Mouse (Mus musculus) hindbrain, embryonic 12.5 days (tissue): ENCODE measurements around the gene Rpl9-ps6. TPM values are rescaled to one million over a fixed set of nuclear protein-coding genes. Genes with fewer than 3 reads are reported as not detected.

Experiments used
- ATAC-seq: fragments of 200-750 bp; cut with Nextera tagmentation; 2 replicates; pipeline ENCODE4 v1.8.0; 2017; ENCODE audit warnings: moderate TSS enrichment; ENCODE audit not compliant: low FRiP score
- H3K27ac ChIP-seq: fragments of 300-500 bp; sonication (generic); 2 replicates; pipeline ENCODE4 v1.5.1; 2016; ENCODE audit warnings: mild to moderate bottlenecking
- H3K27me3 ChIP-seq: fragments of 300-500 bp; sonication (generic); 2 replicates; pipeline ENCODE4 v1.6.1; 2016; ENCODE audit warnings: mild to moderate bottlenecking
- H3K36me3 ChIP-seq: fragments of 300-500 bp; sonication (generic); 2 replicates; pipeline ENCODE4 v1.6.1; 2016; ENCODE audit warnings: mild to moderate bottlenecking
- H3K4me1 ChIP-seq: fragments of 300-500 bp; sonication (generic); 2 replicates; pipeline ENCODE4 v1.6.1; 2016
- H3K4me2 ChIP-seq: fragments of 300-500 bp; sonication (generic); replicated peaks from 2 replicates; pipeline ENCODE4 v1.6.1; 2016; ENCODE audit warnings: mild to moderate bottlenecking
- H3K4me3 ChIP-seq: fragments of 300-500 bp; sonication (generic); 2 replicates; pipeline ENCODE4 v1.5.1; 2016; ENCODE audit warnings: mild to moderate bottlenecking
- H3K9ac ChIP-seq: fragments of 300-500 bp; sonication (generic); 2 replicates; pipeline ENCODE4 v1.6.1; 2016; ENCODE audit warnings: mild to moderate bottlenecking, moderate library complexity
- H3K9me3 ChIP-seq: fragments of 300-500 bp; sonication (generic); replicated peaks from 2 replicates; pipeline ENCODE4 v1.6.1; 2016; ENCODE audit warnings: mild to moderate bottlenecking
- WGBS: fragments of 180-500 bp; shearing (Covaris S2); methylation state at CpG from one replicate; pipeline ENCODE4 v1.1.7; 2016; 5-methylcytosine and 5-hydroxymethylcytosine counted together
- polyA plus RNA-seq: library from polyadenylated mRNA; unstranded; fragments of >200 nt; fragmentation: Nextera tagmentation; extraction: Ambion mirVana; gene quantifications from 2 replicates; pipeline ENCODE4 v1.2.1, GENCODE M21; 2016

Gene Rpl9-ps6
- polyA plus RNA-seq: 64.5 and 71.5 TPM in 2 replicates

DNA sequence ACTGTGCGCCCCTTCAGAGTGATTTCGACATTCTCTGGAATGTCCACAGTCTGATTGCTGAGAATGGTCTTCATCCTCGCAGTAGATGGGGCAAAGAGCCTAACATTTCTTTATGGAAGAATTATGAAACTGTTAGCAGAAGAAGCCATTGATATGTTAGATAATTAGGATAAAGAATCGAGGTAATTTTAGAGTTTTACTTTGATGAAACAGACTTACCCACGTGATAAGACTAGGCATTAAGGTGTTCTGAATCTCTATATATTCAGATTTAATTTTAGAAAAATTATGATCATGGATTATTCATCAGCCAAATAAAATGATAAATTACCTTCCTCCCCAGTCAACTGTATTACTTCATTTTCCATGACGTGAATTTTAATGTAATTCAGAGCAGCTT is at the start of gene Rpl9-ps6:
Gene Rpl9-ps6, minus strand, starts transcription at position 101 of the 400 bp plus-strand sequence.
- ATAC-seq: no peak
- no peak within 1 kb of the TSS for H3K9ac ChIP-seq
- H3K27me3 ChIP-seq: no peaks in the 10 kb centered on the region
- H3K4me2 ChIP-seq: no peak within 1 kb of the TSS
- 85% methylated on average over 6 of the region's 6 CpGs for WGBS
- no peaks in the 10 kb centered on the region for H3K36me3 ChIP-seq
- no peaks in the 10 kb centered on the region for H3K4me1 ChIP-seq
- H3K9me3 ChIP-seq: no peaks in the 10 kb centered on the region
- no peak within 1 kb of the TSS for H3K4me3 ChIP-seq
- no peak within 1 kb of the TSS for H3K27ac ChIP-seq

DNA sequence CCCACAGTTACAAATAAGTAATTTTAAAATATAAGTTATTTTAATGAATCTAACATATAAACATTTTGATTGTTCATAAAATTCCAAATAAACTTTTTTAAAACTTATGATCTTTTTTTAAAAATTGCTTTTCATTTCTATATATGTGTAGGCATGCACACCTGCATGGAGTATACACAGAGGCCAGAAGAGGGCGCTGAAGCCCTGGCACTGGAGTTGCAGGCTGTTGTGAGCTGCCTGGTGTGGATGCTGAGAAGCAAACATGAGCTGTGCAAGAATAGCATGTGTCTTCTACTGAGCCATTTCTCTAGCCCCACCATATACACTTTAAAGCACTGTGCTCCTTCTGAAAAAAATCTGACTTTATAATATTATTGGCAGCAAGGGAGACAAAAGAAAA is 46.1 kb upstream of the Rpl9-ps6 start:
- Histone ChIP-seq H3K4me3 (no peak overlapping the region), H3K27me3 (no peaks in the 10 kb centered on the region), H3K4me2 (no peak overlapping the region), H3K9me3 (peaks cover 5% of the 10 kb centered on the region), H3K4me1 (no peaks in the 10 kb centered on the region), H3K9ac (no peak overlapping the region), H3K36me3 (peaks cover 58% of the 10 kb centered on the region), H3K27ac (no peak overlapping the region)
- 31% methylated on average over 1 of the region's 1 CpGs for WGBS
- no peak for ATAC-seq

DNA sequence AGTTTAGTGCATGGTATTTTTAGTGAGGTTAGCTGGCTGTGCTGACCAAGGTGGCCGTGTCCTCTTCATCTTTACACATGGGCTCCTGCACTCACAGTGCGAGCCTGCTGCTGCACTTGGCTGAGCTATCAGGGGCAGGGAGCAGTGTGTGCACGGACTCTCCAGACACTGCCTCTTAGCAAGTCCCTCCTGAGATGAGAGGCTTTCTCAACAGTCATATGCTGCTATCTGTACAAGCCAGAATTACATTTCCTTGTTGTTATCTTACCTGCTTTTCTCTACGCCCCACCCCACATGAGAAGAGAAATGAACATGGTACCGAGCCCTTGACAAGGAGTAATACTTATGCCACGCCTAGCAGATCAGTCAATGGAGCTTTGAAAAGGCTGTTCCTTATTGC is 44.6 kb upstream of the Rpl9-ps6 start:
- H3K27me3 ChIP-seq: no peaks in the 10 kb centered on the region
- H3K4me1 ChIP-seq: no peaks in the 10 kb centered on the region
- H3K4me2 ChIP-seq: no peak overlapping the region
- ATAC-seq: no peak
- H3K9me3 ChIP-seq: peaks cover 5% of the 10 kb centered on the region
- no peak overlapping the region for H3K4me3 ChIP-seq
- whole genome bisulfite sequencing: 94% methylated on average over 6 of the region's 6 CpGs
- peaks cover 51% of the 10 kb centered on the region for H3K36me3 ChIP-seq
- no peak overlapping the region for H3K27ac ChIP-seq
- H3K9ac ChIP-seq: no peak overlapping the region

DNA sequence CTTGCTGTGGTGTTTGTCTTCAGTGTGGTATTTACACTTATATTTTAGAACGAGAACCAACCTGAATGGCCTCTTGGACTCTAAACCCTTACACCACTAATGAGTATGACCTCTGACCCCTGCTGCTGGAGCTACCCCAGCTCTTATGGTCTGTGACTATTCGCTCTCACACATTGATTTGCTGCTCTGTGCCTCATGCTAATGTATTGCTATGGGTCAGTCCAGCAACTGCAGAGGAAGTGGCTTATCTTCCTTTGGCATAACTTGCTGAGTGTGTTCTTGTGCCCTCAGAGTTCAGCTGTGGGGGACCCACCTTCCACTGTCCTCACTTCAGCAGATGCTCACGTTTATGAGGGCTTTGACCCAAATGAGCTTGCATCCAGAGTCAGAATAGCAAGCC is 43.9 kb upstream of the Rpl9-ps6 start:
- WGBS: 83% methylated on average over 3 of the region's 3 CpGs
- H3K4me1 ChIP-seq: no peaks in the 10 kb centered on the region
- no peak overlapping the region for H3K4me3 ChIP-seq
- peaks cover 48% of the 10 kb centered on the region for H3K36me3 ChIP-seq
- H3K4me2 ChIP-seq: no peak overlapping the region
- peaks cover 5% of the 10 kb centered on the region for H3K9me3 ChIP-seq
- H3K9ac ChIP-seq: no peak overlapping the region
- no peak overlapping the region for H3K27ac ChIP-seq
- ATAC-seq: no peak
- H3K27me3 ChIP-seq: no peaks in the 10 kb centered on the region

DNA sequence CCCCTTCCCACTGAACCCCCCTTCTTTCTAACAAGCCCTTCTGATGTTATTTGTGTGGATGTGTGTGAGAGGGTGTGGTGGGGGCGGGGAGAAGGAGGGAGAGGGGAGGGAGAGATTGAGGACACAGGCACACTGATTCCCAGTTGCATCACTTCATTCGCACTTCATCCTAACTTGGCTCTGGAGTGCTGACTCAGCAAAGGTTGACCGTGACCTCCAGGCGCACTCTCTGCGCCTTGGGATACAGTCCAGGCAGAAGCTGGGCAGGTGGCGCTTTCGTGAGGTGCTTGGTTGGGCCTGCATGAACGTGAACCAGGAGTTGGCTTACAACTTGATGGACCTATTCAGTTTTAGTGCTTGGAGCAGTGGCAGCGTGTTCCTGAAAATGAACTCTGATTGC is 41.1 kb upstream of the Rpl9-ps6 start:
- Histone ChIP-seq H3K4me3 (no peak overlapping the region), H3K9me3 (peaks cover 5% of the 10 kb centered on the region), H3K4me2 (no peak overlapping the region), H3K27me3 (no peaks in the 10 kb centered on the region), H3K4me1 (no peaks in the 10 kb centered on the region), H3K9ac (no peak overlapping the region), H3K36me3 (peaks cover 25% of the 10 kb centered on the region), H3K27ac (no peak overlapping the region)
- 91% methylated on average over 9 of the region's 9 CpGs for WGBS
- ATAC-seq: no peak

DNA sequence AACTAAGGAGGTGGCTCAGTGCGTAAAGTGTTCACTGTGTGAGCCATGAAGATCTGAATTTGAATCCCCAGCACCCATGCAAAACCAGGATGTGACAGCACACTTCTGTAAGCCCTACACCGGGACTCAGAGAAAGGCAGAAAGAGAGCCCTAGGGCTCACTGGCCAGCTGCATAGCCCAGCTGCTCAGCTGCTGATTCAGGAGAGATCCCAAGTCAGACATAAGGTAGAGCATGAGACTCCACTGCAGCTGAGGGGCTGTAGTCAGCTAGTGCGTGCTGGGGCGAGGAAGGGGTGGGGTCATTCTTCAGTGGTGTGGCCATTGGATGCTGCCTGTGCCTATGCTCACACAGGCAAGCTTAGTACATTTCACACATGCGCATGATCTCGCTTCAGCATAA is 40.7 kb upstream of the Rpl9-ps6 start:
- 95% methylated on average over 6 of the region's 6 CpGs for WGBS
- no peaks in the 10 kb centered on the region for H3K27me3 ChIP-seq
- no peak overlapping the region for H3K9ac ChIP-seq

DNA sequence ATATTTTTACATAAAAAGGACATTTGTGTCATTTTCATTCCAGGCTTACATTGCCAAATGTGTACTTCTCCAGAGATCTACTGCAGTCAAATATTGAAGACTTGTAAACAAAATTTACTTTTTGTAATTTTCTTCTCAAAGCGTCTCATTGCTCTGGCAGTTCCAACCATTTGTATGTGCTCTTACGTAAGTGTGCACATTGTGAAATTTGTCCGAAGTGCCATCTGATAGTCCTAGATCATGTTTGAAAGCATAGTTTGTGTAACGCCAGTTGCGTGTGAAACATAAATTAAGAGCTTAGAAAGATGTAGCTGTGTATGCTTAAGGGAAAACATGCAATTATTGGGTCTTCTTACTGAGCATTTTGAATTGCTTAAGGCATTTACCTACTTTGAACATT is 40.1 kb upstream of the Rpl9-ps6 start:
- Histone ChIP-seq H3K36me3 (peaks cover 18% of the 10 kb centered on the region), H3K4me1 (no peaks in the 10 kb centered on the region)
- 94% methylated on average over 5 of the region's 5 CpGs for WGBS

More for the DNA sequence above, 40.7 kb upstream of the Rpl9-ps6 start:
- no peaks in the 10 kb centered on the region for H3K4me1 ChIP-seq
- peaks cover 3% of the 10 kb centered on the region for H3K9me3 ChIP-seq
- ATAC-seq: no peak
- no peak overlapping the region for H3K27ac ChIP-seq
- H3K4me3 ChIP-seq: no peak overlapping the region
- H3K4me2 ChIP-seq: no peak overlapping the region
- peaks cover 21% of the 10 kb centered on the region for H3K36me3 ChIP-seq

DNA sequence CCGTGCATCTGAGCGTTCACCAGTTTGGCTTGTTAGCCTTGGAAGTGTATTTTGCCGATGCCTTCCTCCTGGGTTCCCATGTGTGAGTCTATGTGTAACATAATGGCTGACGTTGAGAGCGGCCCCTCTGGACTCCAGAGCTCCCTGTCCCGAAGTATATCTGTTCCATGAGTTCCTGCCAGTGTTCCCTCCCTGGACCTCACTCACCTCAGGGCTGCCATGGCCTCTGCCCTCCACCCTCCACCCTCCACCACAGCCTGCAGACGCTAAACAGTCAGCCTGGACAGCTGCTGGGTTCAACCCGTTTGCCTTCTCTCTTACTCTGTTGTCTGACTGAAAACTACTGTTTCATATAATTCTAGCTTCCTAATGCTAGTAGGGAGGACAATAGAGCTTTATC is 39.7 kb upstream of the Rpl9-ps6 start:
- H3K27me3 ChIP-seq: no peaks in the 10 kb centered on the region
- no peaks in the 10 kb centered on the region for H3K9me3 ChIP-seq
- WGBS: 87% methylated on average over 8 of the region's 8 CpGs
- no peaks in the 10 kb centered on the region for H3K4me1 ChIP-seq
- H3K4me2 ChIP-seq: no peak overlapping the region
- H3K9ac ChIP-seq: no peak overlapping the region
- no peak overlapping the region for H3K27ac ChIP-seq
- ATAC-seq: no peak
- no peak overlapping the region for H3K4me3 ChIP-seq
- peaks cover 15% of the 10 kb centered on the region for H3K36me3 ChIP-seq

More for the DNA sequence above, 40.1 kb upstream of the Rpl9-ps6 start:
- H3K27me3 ChIP-seq: no peaks in the 10 kb centered on the region
- H3K4me3 ChIP-seq: no peak overlapping the region
- no peak overlapping the region for H3K4me2 ChIP-seq
- H3K9ac ChIP-seq: no peak overlapping the region
- H3K9me3 ChIP-seq: no peaks in the 10 kb centered on the region
- no peak for ATAC-seq
- no peak overlapping the region for H3K27ac ChIP-seq

DNA sequence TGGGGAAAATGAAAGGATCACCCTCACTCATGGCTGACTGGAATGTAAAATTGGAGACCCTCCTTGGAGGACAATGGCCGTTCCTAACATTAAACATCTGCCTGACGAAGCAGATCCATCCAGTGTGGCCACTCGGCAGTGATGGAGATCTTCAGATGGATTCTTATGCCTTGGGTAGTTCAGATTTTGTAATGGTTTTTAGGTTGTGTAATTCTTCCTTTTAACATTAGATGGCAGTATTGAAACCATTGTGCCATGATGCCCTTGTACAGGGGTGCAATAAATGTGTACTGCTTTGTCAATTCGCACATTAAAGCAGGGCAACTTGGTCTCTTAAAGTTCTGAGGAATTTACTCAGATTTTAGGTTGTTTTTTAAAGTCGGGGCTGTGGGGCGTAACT is 35.0 kb upstream of the Rpl9-ps6 start:
- no peak for ATAC-seq
- 88% methylated on average over 6 of the region's 6 CpGs for WGBS
- H3K4me2 ChIP-seq: no peak overlapping the region
- H3K36me3 ChIP-seq: peaks cover 20% of the 10 kb centered on the region
- no peaks in the 10 kb centered on the region for H3K27me3 ChIP-seq
- no peaks in the 10 kb centered on the region for H3K9me3 ChIP-seq
- no peak overlapping the region for H3K9ac ChIP-seq
- no peak overlapping the region for H3K4me3 ChIP-seq
- no peak overlapping the region for H3K27ac ChIP-seq
- no peaks in the 10 kb centered on the region for H3K4me1 ChIP-seq

DNA sequence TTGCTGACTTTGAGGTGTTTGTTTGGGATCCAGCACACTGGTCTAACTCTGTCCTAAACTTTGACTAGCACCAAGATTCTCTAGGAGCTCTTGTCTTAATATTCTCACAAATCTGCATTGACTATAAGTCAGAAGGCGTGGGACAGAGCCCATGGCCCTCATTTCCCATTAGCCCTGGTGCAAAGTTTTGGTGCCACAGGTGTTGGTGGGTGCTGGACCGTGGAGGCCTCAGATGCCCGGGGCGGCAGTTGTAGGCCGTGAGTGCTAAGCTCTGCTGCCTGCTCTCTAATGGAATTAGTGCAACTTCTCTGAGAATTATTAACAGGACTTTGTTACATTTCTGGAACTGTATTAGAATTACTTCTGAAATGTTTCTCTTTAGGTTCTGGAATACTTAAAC is 31.6 kb upstream of the Rpl9-ps6 start:
- Histone ChIP-seq H3K4me2 (no peak overlapping the region), H3K27ac (no peak overlapping the region), H3K9ac (no peak overlapping the region), H3K4me1 (no peaks in the 10 kb centered on the region), H3K36me3 (peaks cover 35% of the 10 kb centered on the region), H3K4me3 (no peak overlapping the region), H3K9me3 (no peaks in the 10 kb centered on the region), H3K27me3 (no peaks in the 10 kb centered on the region)
- WGBS: 96% methylated on average over 5 of the region's 5 CpGs
- ATAC-seq: no peak

DNA sequence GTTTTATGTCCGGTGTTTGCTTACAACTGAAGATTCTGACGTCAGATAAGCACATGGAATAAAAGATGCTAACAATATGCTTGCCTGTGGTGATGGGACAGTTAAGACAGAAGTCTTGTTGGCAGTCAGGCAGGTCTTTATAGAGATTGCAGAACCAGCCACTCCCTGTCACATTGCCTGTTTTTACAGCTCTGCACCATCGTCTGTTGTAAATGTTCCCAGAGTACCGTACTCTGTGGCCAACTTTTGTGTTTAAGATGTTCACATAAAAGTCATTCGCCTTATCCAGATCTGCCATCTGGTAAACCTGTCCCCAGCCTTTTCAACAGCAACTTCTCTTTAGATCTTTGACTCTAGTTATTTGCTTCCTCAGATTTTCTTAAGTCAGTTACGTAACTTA is 31.0 kb upstream of the Rpl9-ps6 start:
- Histone ChIP-seq H3K9me3 (no peaks in the 10 kb centered on the region), H3K9ac (no peak overlapping the region), H3K4me2 (no peak overlapping the region), H3K4me3 (no peak overlapping the region), H3K4me1 (no peaks in the 10 kb centered on the region), H3K27me3 (no peaks in the 10 kb centered on the region), H3K27ac (no peak overlapping the region), H3K36me3 (peaks cover 40% of the 10 kb centered on the region)
- no peak for ATAC-seq
- WGBS: 92% methylated on average over 6 of the region's 6 CpGs

DNA sequence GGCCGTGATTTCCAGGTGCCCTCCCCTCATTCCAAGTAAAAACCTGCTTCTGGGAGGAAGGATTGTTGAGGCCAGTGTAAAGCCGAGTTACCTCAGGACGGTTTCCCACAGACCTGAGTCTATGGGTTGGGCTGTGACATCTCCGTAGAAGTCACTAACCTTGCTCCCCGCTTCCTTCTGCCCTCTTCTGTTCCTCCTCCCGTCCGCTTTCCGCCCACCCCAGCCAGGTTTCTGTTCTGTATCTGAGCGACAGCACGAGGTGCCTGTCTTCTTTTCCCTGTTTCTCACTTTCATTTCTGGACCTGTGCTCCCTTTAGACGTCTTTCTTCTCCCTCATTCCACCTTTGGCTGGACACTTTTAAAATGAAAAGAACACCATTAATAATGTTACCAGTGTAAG is 28.7 kb upstream of the Rpl9-ps6 start:
- H3K4me3 ChIP-seq: no peak overlapping the region
- H3K9ac ChIP-seq: no peak overlapping the region
- H3K36me3 ChIP-seq: peaks cover 40% of the 10 kb centered on the region
- no peaks in the 10 kb centered on the region for H3K9me3 ChIP-seq
- no peaks in the 10 kb centered on the region for H3K4me1 ChIP-seq
- no peak for ATAC-seq
- no peak overlapping the region for H3K4me2 ChIP-seq
- H3K27me3 ChIP-seq: no peaks in the 10 kb centered on the region
- 88% methylated on average over 11 of the region's 11 CpGs for WGBS
- H3K27ac ChIP-seq: no peak overlapping the region

DNA sequence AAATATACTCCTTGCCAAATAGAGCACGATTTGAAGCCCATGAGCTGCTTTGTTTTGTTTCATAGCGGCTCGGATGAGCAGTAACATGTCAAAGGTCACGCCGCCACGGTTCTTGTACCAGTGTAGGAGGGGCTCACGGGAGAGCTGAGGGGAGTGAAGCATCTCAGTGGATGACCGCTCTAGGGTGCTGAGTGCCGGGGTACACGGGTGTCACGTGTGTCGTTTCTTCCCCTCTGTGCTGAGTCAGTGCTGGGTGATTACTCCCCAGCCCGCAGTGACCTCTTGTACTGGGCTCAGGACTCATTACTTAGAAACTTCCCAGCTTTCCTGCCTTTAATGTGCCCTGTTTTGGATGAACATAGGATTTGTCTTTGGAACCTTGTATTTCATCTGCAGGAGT is 28.2 kb upstream of the Rpl9-ps6 start:
- WGBS: 86% methylated on average over 13 of the region's 13 CpGs
- H3K4me2 ChIP-seq: no peak overlapping the region
- H3K36me3 ChIP-seq: peaks cover 40% of the 10 kb centered on the region

More for the DNA sequence above, 28.2 kb upstream of the Rpl9-ps6 start:
- no peaks in the 10 kb centered on the region for H3K9me3 ChIP-seq
- H3K4me1 ChIP-seq: no peaks in the 10 kb centered on the region
- H3K27ac ChIP-seq: no peak overlapping the region
- no peak overlapping the region for H3K9ac ChIP-seq
- no peak overlapping the region for H3K4me3 ChIP-seq
- no peaks in the 10 kb centered on the region for H3K27me3 ChIP-seq
- ATAC-seq: no peak
